Mouse (Mus musculus): ENCODE results near the gene Pde4b. TPM values are rescaled to one million over a fixed set of nuclear protein-coding genes. Genes with fewer than 3 reads are reported as not detected.

The Pde4b gene
- total and polyA plus RNA-seq, 2 experiments from 2014 or later, result 49.7 to 76.2 TPM

- no peak for TF ChIP-seq CTCF (IDR thresholded peaks at IDR 0.05; ENCODE audit: low read depth)
- Histone ChIP-seq H3K4me1 (ENCODE audit: insufficient read depth) (peaks cover 12% of the 10 kb centered on the region), H3K9ac (no peak overlapping the region), H3K4me3 (ENCODE audit: low read depth, low read length) (no peak overlapping the region), H3K27ac (ENCODE audit: low read depth, low read length) (peak overlapping the region; percentile 10; the same call in 1 of the 2 replicates), H3K9me3 (ENCODE audit: low read length) (no peaks in the 10 kb centered on the region), H3K27me3 (ENCODE audit: insufficient read depth, low read length) (no peaks in the 10 kb centered on the region), H3K36me3 (ENCODE audit: insufficient read depth) (no peaks in the 10 kb centered on the region), H3K4me2 (ENCODE audit: low read depth) (no peak overlapping the region)
- WGBS, result 23% methylated on average over 4 of the region's 4 CpGs
- no peak for DNase-seq
- ATAC-seq, result no peak
Observed at GRCm38 (mm10) chr4:102346911-102347492, 259.7 kb downstream of the Pde4b start.

DNA sequence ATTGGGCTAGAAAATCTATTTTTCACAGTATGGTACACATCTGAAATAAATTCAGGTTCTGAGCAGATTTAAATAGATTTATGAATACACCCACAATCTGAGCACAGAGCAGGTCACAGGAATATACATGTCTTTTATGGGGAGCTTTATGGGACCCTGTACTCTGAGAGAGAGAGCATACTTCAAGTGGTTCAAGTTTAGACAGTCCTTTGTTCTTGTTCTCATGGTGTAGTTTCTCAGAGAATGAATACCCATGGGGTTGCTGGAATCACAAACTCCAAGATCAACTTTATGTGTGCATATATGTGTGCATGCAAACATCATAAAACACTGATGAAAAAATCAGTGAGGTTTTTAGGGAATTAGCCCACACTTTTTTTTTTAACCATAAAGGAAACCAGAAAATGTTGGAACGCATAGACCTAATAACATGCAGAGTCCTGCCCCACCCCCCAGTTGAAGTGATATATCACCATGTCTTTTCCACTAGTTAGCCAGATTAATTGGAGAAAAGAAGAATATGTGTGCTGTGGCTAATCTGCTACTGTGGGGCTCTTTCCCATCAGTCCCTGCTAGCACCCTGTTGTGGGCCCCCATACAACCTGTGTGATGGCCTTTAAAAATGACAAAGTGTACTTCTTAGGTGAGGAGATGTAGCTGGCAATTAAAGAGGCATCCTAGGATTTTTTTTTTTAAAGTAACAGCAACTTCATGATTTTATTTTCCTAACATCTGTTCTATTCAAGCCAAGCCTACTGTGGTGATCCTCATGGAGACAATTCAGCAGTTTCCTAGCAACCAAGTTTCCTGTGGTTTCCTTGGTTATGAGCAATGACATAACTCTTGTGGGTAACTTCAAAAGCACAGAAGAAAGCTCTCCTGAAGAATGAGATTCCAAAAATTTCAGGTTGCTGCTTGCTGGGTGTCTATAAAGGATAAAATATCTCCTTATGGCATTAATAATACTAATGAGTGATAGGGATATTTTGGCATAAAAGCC lies 264.4 kb downstream of the Pde4b start:
- Histone ChIP-seq H3K4me3 (ENCODE audit: low read depth, low read length) (no peak overlapping the region), H3K9me3 (ENCODE audit: low read length) (no peaks in the 10 kb centered on the region), H3K36me3 (ENCODE audit: insufficient read depth) (no peaks in the 10 kb centered on the region), H3K9ac (no peak overlapping the region), H3K27ac (ENCODE audit: low read depth, low read length) (0 out of 2 replicates have a peak overlapping the region, but pooled peaks have one; percentile 21), H3K4me1 (ENCODE audit: insufficient read depth) (peaks cover 8% of the 10 kb centered on the region; the same call in 1 of the 2 replicates), H3K4me2 (ENCODE audit: low read depth) (no peak overlapping the region), H3K27me3 (ENCODE audit: insufficient read depth, low read length) (no peaks in the 10 kb centered on the region)
- WGBS, result 66% methylated on average over 1 of the region's 1 CpGs
- DNase-seq, result peak; percentile 59
- TF ChIP-seq CTCF (IDR thresholded peaks at IDR 0.05; ENCODE audit: low read depth), result no peak
- ATAC-seq, result peak; percentile 77

GRCm38 (mm10) chr4:102353641-102354403 lies 266.5 kb downstream of the Pde4b start:
- no peak for TF ChIP-seq CTCF (IDR thresholded peaks at IDR 0.05; ENCODE audit: low read depth)
- ATAC-seq (no peak), DNase-seq (no peak)
- no peaks in the 10 kb centered on the region for H3K9me3 ChIP-seq (ENCODE audit: low read length)
- no peaks in the 10 kb centered on the region for H3K36me3 ChIP-seq (ENCODE audit: insufficient read depth)
- H3K4me3 ChIP-seq (ENCODE audit: low read depth, low read length), result no peak overlapping the region
- no peak overlapping the region for H3K4me2 ChIP-seq (ENCODE audit: low read depth)
- H3K4me1 ChIP-seq (ENCODE audit: insufficient read depth), result peaks cover 5% of the 10 kb centered on the region; the same call in 1 of the 2 replicates
- no peak overlapping the region for H3K9ac ChIP-seq
- 72% methylated on average over 3 of the region's 3 CpGs for WGBS
- no peak overlapping the region for H3K27ac ChIP-seq (ENCODE audit: low read depth, low read length)
- H3K27me3 ChIP-seq (ENCODE audit: insufficient read depth, low read length), result no peaks in the 10 kb centered on the region

- no peak overlapping the region for H3K27ac ChIP-seq (ENCODE audit: low read depth, low read length)
- no peaks in the 10 kb centered on the region for H3K9me3 ChIP-seq (ENCODE audit: low read length)
- DNase-seq, result no peak
- WGBS, result 21% methylated on average over 9 of the region's 9 CpGs
- H3K4me1 ChIP-seq (ENCODE audit: insufficient read depth), result no peaks in the 10 kb centered on the region
- H3K9ac ChIP-seq, result no peak overlapping the region
- ATAC-seq, result no peak
- no peak for TF ChIP-seq CTCF (IDR thresholded peaks at IDR 0.05; ENCODE audit: low read depth)
- H3K4me2 ChIP-seq (ENCODE audit: low read depth), result no peak overlapping the region
- H3K36me3 ChIP-seq (ENCODE audit: insufficient read depth), result no peaks in the 10 kb centered on the region
- H3K4me3 ChIP-seq (ENCODE audit: low read depth, low read length), result no peak overlapping the region
- no peaks in the 10 kb centered on the region for H3K27me3 ChIP-seq (ENCODE audit: insufficient read depth, low read length)
Observed at GRCm38 (mm10) chr4:102368105-102368735, 280.9 kb downstream of the Pde4b start.

- no peak overlapping the region for H3K4me3 ChIP-seq (ENCODE audit: low read depth, low read length)
- no peak overlapping the region for H3K4me2 ChIP-seq (ENCODE audit: low read depth)
- H3K9me3 ChIP-seq (ENCODE audit: low read length), result no peaks in the 10 kb centered on the region
- 82% methylated on average over 5 of the region's 5 CpGs for WGBS
- no peak overlapping the region for H3K27ac ChIP-seq (ENCODE audit: low read depth, low read length)
- no peak for TF ChIP-seq CTCF (IDR thresholded peaks at IDR 0.05; ENCODE audit: low read depth)
- H3K36me3 ChIP-seq (ENCODE audit: insufficient read depth), result no peaks in the 10 kb centered on the region
- no peak overlapping the region for H3K9ac ChIP-seq
- ATAC-seq (no peak), DNase-seq (no peak)
- H3K4me1 ChIP-seq (ENCODE audit: insufficient read depth), result no peaks in the 10 kb centered on the region
- H3K27me3 ChIP-seq (ENCODE audit: insufficient read depth, low read length), result no peaks in the 10 kb centered on the region
Observed at GRCm38 (mm10) chr4:102374614-102375013, 287.3 kb downstream of the Pde4b start.

DNA sequence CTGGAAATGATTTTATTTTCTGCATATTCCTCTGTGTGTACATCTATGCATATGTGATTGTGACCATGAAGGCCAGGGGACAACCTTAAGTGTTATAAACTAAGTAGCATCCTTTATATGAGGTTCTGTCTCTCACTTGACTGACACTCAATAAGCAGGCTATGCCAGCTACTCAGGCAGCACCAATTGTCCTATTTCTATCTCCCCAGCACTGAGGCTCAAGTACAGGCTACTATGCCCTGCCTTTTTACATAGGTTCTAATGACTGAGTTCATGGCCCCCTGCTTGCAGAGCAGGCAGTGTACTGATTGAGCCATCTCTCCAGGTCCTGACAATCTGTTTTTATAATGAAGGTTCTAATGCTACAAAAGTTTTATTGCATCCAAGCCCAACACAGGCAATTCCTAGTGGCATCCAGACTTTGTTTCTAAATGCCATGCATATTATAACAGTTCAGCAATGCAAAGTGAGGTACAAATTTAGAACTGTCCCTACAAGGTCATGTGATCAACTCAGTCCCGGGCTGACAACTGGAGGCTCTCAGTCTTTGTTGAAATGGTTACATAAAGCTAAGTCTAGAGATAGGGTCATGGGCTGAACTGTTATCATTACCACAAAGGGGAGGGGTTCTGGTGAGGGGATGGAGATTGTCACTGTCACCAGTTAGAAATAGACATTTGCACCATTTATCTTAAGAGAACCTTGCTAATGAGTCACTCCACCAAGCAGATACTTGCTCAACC lies 295.6 kb downstream of the Pde4b start:
- 75% methylated on average over 1 of the region's 1 CpGs for WGBS
- DNase-seq (no peak), ATAC-seq (no peak)
- H3K4me3 ChIP-seq (ENCODE audit: low read depth, low read length), result no peak overlapping the region
- TF ChIP-seq CTCF (IDR thresholded peaks at IDR 0.05; ENCODE audit: low read depth), result no peak
- no peaks in the 10 kb centered on the region for H3K9me3 ChIP-seq (ENCODE audit: low read length)
- no peak overlapping the region for H3K9ac ChIP-seq
- H3K27ac ChIP-seq (ENCODE audit: low read depth, low read length), result no peak overlapping the region
- H3K4me1 ChIP-seq (ENCODE audit: insufficient read depth), result no peaks in the 10 kb centered on the region
- no peak overlapping the region for H3K4me2 ChIP-seq (ENCODE audit: low read depth)
- no peaks in the 10 kb centered on the region for H3K36me3 ChIP-seq (ENCODE audit: insufficient read depth)
- H3K27me3 ChIP-seq (ENCODE audit: insufficient read depth, low read length), result no peaks in the 10 kb centered on the region
